Mouse (Mus musculus): ENCODE results near the gene Slc35e2.

The Slc35e2 gene

DNA sequence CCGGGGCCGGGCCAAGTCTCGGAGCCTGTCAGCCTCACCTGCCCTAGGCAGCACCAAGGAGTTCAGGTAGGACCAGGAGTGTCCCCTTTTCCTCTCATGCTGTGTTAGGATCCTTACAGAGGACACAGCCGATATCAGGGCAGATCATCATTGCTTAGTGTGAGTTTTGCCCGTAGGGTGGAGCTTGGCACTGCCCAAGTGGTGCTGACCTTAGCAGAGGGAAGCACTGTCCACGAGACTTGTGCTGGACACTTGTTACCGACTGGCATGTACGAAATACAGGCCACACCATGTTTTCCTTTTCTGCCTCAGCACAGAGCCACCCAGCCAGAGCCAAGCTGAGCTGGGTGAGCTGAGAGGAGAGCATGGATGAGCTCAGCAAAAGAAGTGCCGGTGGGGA is 24.1 kb upstream of the Slc35e2 start:
- peak; percentile 59 to 66 for DNase-seq

DNA sequence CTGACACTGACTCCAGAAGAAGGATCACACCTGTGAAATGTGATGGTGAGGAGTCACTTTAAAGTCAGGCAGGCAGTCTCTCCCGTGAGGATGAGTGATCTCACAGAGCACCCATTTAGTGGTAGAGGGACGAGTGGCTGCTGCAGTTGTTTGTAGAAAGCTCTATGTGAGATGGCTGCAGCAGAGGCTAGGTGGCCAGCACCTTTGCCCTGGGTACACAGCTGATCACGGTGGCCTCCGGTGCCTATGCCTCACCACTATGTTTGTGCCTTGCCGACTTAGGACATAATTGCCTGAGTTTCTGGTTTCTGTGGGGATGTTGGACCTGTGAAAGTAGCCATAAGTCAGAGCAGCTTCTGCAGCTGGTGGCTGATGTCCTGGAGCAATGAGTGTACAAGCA is 23.5 kb upstream of the Slc35e2 start:
- DNase-seq, result peak in 1 of 2 experiments; percentile 18

DNA sequence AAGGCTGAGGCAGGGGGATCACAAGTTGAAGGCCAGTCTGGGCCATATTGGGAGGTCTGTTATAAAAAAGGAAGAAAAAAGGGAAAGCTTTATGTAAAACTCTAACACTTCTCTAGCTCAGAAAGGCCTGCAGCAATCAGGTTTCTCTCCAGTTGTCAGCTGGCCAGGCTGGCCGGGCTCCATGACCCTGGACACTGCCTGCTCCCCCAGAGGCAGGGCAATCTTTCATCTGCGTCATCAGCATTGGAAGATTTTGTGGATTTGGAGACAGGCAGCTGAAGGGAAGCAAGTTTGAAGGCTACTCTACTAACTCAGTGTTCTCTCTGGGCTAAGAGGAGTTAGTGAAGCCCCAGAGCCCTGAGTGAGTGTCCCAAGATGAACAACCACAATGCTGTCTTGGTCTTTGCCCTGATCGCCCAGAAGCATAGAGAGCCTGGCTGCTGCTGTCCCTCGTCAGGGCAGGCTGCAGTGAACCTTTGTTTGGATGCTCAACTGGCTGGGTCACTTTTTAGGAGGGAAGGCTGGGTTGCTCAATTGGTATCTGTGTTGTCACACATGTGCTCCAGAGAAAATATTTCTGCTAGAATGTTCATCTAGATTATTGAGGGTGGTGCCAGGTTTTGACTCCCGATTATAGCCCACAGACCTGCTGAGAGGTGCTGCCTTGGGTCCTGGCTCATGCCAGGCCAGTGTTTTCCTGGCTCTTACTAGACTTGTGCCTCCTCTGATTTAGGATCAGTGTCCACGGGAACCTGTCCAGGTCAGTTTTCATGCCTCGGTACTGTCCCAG is 22.7 kb upstream of the Slc35e2 start:
- peak; percentile 72 to 82 for DNase-seq

DNA sequence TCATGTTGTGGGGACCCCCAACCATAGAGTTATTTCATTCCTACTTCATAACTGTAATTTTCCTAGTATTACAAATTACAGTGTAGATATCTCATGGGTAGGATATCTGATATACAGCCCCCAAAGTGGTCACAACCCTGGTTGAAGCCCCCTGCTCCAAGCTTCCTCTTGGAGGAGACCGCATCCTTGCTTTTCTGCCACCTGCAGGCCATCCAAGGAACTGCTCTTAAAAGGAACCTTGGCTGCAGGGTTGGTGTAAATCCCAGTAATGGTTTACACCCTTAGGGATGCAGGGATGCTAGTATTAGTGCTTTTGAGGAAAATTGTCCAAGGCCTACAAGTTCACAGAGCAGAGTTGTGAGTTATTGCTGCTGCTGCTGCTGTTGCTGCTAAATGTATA is 20.8 kb upstream of the Slc35e2 start:
- peak; percentile 38 to 81 for DNase-seq

DNA sequence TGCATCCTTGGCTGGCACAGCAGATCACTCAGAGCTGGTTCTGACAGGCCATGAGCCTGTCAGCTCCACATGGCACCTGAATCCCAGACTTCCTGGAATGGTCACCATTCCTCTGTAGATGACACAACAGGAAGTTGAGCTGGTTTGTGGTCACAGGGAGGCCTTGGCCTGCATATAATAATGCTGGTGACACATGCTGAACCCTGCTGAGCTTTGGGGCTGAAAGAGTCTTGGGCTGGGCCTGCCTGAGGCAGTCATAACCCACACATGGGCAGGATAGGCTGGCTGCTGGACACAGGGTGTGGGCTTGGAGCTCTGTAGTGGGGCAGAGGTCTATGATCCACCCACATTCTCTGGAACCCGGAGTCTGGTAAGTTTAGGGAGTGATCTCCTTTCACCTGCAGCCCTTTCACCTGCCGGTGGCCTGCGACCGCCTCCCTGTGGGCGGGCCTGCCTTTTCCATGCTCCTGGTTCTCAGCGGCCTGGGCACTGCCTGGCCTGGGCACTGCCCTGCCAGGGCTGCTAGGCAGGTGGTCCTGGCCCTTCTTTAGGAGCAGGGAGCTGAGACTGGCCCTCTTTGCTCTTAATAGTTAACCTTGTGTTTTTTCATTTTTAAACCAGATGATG is 18.8 kb upstream of the Slc35e2 start:
- no peak for DNase-seq

DNA sequence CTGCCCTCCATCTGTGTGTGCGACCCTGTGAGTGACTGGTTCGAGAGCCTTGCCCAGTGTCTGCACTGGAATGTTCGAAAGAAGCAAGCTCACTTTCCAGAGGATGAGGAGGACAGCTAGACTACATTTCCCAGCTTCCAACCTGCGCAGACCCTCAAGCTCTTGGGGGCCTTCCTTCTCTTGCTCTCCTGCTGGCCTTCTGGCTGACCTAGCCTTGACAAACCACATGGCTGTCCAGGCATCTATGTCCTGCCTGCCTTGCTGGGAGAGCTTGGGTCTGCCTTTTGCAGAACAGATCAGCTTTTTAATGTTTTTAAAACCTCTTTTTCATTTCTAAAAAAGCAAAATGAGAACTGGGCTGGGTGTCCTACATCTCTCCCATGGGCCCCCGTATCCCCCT is 11.9 kb upstream of the Slc35e2 start:
- DNase-seq, result no peak

DNA sequence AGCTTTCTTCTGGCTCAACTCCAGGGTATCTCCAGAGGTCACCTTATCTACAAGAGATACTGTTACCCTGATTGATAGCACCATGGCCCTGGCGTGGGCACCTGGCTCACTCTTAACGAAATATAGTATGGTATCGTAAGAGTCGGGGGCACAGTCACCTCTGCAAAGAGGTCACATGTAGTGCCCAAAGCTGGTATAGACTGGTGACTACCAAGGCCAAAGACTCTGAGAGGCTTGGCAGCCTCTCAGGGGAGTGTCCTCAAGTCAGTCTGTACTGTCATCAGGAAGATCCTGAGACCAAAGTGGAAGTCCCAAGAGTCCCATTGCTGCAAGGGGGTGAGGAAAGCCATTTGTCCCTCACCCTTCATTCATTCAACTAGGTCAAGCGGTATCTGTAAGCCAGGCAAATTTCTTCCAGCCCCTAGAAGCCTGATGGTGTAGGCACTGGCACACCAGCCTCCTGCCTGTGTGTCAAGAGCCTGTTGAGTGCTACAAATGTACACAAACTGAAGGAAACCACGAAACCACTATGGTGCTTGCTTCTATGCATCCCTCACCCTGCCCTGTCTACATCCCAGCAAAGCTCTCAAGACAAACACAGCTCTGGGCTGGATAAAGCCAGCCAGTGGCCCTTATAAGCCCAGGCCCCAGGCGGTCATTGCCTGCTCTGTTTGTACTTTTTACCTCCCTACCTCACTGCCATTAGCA is 10.1 kb upstream of the Slc35e2 start:
- no peak for DNase-seq

DNA sequence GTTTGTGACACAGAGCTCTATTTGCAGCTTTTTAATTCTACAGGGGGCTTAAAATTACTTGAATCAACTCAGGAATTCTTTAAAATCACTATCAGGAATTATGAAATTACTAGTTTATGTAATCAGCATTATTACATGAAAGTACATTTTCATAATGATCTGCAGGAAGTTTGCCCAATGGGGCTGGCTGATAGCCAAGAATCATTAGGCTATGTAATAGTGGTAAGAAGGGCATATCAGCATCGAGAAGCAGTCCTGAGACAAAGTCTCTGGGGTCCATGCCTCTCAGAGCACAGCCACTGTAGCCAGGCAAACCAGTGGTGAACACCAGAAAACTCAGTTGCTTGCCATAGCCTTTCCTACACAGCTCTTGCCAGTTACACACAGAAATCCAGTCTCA is 7.4 kb upstream of the Slc35e2 start:
- no peak for DNase-seq

DNA sequence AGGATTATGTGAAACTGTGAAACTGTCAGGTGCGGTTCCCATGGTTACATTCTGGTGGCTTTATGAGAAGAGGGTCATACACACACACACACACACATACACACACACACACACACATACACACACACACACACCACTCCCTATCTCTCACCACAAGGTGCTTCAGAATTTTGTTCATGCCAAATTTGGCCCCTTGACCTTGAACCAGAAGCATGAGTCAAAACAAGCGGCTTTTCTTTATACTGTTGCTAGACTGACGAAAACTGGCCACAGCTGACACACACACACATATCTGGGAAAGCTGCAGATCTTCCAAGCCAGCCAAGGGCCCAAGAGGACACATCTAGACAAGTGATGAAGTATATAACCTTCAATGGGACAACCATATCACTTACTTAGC is 5.4 kb upstream of the Slc35e2 start:
- DNase-seq, result no peak

DNA sequence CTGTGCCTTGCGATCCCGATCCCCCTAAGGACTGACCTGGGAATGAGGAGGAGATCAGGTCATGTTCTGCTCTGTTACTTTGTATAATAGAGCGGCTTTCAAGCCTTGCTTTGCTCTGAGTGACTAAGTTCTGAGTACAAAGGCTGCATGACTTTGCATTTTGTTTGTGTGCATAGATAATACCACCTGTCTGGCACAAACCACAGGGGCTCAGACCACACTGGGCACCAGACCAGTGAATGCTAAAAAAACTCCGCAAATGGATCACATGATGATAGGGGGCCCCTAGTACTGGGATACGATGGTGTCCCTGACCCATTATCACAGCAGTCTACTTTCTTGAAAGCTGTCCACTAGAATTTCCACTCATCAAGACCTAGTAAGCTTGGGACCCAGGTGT is 4.6 kb upstream of the Slc35e2 start:
- DNase-seq, result no peak

DNA sequence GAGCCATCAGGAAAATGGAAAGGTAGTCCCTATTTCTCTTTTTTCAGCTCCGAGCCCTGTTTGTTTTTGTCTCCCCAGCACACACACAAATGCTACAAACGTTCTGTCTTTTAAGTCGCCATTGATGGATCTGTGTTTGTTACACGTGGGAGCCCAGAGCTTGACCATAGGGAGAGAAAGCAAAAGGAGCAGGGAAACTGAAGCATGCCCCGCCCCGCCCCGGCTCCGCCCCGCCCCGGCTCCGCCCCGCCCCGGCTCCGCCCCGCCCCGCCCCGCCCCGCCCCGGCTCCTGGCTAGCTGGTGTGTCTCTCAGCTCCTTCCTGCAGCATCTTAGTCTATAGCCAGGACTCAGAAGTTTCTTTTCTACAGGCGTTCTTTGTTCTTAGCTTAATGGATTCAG is 2.7 kb upstream of the Slc35e2 start:
- no peak for DNase-seq

DNA sequence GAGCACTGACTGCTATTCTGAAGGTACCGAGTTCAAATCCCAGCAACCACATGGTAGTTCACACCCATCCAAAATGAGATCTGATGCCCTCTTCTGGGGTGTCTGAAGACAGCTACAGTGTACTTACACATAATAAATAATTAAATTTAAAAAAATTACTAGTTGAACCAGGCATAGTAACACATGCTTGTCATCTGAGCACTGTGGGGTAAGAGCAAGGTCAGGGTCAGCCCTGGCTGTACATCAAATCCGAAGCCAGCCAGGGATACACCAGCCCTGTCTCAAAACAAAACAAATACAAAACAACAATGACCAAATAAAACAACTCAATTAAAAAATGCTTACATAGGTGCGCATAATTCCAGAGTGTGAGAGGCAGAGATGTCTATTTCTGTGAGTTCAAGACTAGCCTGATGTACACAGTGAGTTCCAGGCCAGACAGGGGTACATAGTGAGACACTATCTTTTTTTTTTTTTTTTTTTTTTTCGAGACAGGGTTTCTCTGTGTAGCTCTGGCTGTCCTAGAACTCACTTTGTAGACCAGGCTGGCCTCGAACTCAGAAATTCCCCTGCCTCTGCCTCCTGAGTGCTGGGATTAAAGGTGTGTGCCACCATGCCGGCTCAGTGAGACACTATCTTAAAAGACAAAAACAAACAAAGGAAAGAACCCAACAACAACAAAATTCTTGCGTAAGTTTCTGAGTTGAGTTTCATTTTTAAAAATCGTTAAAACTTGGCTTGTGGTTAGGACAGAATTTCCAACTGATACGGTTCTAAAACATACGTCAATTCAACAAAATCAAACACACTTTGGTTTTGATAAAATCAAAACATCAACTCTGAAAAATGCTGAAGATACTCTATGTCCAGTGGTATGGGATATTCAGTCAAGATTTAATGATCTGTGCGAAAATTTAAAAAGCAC is 1.1 kb upstream of the Slc35e2 start:
- DNase-seq, result no peak

DNA sequence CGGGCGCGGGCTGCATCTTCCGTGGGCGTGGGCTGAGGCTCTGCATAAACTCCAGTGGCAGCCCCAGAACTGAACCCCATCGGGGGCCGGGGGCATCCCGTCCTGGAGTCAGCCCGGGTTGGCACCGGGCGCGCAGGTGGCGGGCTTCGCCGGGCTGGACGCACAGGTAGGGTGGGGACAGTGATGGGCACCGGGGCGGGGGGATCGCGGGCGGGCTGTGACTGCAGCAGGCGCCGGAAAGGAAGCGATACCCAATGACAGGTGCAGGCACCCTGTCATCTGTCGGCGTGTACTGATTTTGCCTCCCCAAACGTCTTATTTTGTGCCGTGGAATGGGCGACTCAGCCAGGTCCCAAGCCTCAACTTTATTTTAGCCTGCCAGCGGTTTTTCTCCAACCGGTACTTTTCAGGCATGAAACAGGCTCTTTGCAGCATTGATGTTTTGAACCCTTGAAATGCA is 811 bp downstream of the Slc35e2 start:
- DNase-seq, result no peak

DNA sequence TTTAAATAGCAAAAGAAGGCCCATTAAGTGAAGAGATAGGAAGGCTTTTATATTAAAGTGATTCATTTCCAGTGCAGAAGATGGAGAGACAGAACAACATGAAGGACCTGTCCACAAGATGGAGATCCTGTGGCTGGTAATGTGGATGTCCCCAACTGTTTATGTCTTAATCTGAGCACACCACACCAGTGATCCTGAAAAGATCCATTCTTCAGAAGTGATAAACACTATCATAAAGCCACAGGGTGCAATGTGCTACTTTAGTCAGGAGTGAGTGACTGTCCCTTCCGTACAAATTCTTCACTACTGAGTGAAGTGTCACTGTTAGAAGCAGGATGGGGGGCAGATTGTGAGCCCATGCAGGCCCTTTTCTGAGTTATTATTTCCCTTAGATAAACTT is 1.5 kb downstream of the Slc35e2 start:
- DNase-seq, result no peak

DNA sequence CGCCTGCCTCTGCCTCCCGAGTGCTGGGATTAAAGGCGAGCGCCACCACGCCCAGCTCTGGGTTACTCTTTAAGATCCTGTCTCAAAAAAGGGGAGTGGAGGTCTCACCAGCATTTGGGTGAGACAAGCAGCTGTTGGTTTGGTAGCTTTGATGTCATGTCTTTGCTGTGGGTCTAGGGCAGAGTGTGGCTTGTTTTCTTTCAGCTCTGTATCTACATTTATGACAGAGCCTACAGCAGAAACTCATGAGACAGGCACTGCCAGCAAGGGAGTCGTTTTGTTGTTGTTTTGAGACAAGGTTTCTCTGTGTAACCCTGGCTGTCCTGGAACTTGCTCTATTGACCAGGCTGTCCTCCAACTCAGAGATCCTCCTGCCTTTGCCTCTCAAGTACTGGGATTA is 2.6 kb downstream of the Slc35e2 start:
- no peak for DNase-seq

DNA sequence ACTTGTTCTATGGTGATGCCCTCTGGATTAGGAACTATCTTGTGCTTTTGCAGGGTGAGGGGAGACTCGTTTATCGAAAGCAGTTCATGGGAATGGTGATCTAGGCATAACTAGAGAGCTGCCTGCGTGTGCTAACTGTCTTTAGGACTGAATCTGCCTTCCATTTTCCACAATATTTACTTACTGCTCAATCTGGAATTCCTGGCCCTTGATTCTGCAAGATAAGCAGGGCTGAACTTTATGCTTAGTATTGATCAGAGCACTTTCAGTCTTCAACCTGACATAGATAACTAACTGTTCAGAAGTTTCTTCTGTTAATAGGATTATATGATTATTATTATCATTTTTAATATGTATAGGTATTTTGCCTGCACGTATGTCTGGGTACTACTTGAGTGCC is 3.9 kb downstream of the Slc35e2 start:
- no peak for DNase-seq

DNA sequence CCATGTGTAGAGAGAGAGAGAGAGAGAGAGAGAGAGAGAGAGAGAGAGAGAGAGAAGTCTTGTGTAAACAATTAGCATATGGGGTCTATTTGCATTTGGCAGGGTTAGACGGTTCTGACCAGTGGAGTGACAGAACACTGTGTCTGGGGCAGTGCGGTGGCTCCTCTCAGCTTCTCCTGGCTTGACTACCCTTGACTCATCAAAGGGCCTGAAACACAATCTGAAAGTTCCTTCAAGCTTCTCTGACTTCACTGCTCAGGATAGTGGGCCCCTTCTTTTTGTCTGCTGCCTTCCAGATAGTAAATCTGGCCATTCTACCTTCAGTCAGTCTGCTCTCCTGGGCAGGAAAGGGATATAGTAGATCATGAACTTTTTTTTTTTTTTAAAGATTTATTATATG is 5.6 kb downstream of the Slc35e2 start:
- no peak for DNase-seq

DNA sequence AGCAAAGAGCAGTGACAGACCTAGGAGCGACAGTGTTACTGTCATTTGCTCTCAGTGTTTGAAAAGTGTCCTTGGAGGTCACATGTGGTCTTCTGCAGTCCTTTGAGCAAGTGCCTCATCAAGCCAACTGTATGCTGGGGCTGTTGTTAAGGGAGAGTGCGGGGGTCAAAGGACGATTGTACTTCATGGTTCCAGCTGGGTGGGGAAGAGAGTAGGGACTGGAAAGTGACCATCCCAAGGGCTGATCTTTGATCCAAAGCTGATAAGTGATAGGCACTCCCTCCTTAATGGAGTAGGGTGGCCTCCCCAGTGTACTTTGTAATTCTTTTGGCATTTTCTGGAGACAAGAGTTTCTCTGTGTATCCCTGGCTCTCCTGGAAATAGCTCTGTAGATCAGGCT is 10.6 kb downstream of the Slc35e2 start:
- DNase-seq, result no peak

DNA sequence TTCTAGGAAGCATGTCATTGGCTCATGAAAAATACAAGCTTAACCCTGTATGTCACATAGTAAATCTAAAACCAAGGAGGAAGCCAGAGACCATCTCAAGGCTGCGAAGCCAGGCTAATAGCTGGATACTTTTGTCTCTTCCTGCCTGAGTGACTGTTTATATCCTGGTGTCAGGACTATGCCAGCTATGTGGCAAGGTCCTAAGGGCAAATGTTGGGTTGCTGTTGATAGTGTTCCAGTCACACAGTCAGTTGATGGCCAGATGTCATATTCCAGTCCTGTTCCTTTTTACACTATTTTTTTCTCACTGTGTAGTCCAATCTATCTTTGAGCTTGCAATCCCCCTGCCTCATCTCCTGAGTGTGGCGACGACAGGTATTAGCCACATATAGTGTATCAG is 12.0 kb downstream of the Slc35e2 start:
- DNase-seq, result no peak

DNA sequence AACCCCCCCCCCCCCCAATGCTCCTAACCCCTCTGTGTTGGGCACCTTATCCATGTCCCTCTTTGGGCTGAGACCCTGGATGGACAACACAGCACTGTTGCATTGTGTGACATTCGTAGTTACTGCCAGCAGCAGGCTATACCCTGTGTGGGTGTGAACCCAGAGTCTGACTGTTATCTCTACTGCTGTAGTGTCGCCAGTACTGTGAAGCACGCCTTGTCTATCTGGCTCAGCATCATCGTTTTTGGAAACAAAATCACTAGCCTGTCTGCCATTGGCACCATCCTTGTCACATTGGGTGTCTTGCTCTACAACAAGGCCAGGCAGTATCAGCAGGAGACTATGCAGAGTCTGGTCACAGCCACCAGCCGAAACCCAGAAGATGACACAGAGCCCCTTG is 17.1 kb downstream of the Slc35e2 start:
- no peak for DNase-seq

DNA sequence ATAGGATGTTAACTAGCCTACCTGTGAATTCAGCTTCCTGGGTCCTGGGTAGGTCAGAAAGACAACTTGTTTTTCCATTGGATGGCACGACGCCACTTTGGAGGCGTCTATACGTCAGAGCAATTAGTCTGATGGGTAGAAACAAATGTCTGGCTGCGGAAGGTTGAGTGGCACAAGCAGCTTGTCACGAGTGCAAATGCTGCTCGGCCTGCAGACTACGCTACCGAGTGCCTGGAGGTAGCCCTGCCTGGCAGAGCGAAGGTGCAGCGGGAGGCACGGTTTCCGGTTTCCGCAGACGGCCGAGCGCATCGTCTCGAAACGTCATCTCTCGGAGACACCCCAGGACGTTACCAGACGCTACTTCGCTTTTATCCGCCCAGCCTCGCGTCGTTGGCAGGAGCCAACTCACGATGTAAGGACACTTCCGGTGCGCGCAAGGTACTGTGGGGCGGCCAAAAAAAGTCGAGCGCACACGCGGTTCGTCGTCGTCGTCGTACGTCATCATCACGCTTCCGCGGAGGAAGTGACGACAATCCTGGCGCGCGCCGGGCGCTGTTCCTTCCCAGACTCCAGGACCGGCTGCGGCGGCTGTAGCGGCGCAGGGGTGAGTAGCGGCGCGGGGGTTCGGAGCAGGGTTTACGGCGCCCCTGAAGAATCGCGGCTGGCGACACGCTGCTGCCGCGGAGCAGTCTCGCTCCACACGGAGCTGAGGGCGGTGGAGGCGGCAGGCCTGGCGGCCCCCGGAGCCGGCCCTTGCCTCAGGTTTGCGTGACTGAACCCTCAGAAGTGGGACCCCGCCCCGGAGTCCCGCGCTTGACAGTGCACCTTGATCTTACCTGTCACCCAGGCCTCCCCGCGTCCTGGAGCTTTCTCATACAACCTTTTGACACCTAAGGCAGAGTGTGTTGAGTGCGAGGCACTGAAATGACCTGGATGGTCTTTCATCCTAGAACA is 23.4 kb downstream of the Slc35e2 start, which contains the start of gene Cdk11b:
TSS of gene Cdk11b (plus strand) at position 517 of the 954 bp plus-strand sequence.
- DNase-seq, result peak; percentile 96 to 98

DNA sequence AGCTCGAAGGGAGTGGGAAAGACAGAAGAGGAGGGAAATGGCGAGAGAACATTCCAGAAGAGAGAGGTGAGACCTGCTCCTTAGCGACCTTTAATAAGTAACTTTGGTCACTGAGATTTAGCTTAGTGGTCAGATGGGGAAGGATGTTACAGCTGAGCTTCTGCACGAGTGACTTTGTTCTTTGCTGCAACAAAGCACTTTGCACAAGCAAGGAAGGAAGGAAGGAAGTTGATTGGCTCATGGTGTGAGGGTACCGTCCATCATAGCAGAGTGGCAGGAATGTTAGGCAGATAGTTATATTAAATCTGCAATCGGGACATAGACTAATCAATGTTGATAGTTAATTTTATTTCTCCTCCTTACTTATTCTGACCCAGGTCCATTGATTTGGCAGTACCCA is 29.1 kb downstream of the Slc35e2 start:
- no peak for DNase-seq
